Mouse (Mus musculus) limb, embryonic 11.5 days (tissue): ENCODE measurements at regions not wholly inside any gene's neighbourhood (a gene's known extent, or its start where the extent isn't known, plus 50 kb on each side); places are given as distances from the start of the nearest gene placed in this dataset.

ENCODE experiments used
- ATAC-seq: fragments of 200-750 bp; cut with Nextera tagmentation; 2 replicates; pipeline ENCODE4 v1.8.0; 2017; ENCODE audit warnings: low read depth; ENCODE audit not compliant: insufficient number of reproducible peaks, low FRiP score, low TSS enrichment
- DNase-seq: peaks from one replicate; pipeline ENCODE4 v3.0.0-alpha.2; 2015; ENCODE audit warnings: low spot score
- H3K27ac ChIP-seq: fragments of 300-500 bp; sonication (generic); replicated peaks from 2 replicates; pipeline ENCODE4 v1.5.1; 2014; ENCODE audit warnings: low read depth, mild to moderate bottlenecking, low read length
- H3K27me3 ChIP-seq: fragments of 300-500 bp; sonication (generic); 2 replicates; pipeline ENCODE4 v1.6.1; 2014; ENCODE audit warnings: mild to moderate bottlenecking, low read length, mixed read lengths; ENCODE audit not compliant: control insufficient read depth, insufficient read depth
- H3K36me3 ChIP-seq: fragments of 300-500 bp; sonication (generic); 2 replicates; pipeline ENCODE4 v1.6.1; 2014; ENCODE audit warnings: mild to moderate bottlenecking, low read length, moderate library complexity, mixed read lengths; ENCODE audit not compliant: control insufficient read depth, insufficient read depth
- H3K4me1 ChIP-seq: fragments of 300-500 bp; sonication (generic); 2 replicates; pipeline ENCODE4 v1.6.1; 2014; ENCODE audit warnings: low read length, mixed read lengths; ENCODE audit not compliant: control insufficient read depth, insufficient read depth
- H3K4me2 ChIP-seq: fragments of 300-500 bp; sonication (generic); 2 replicates; pipeline ENCODE4 v1.6.1; 2014; ENCODE audit warnings: low read depth, mild to moderate bottlenecking, moderate library complexity; ENCODE audit not compliant: severe bottlenecking
- H3K4me3 ChIP-seq: fragments of 300-500 bp; sonication (generic); 2 replicates; pipeline ENCODE4 v1.5.1; 2014; ENCODE audit warnings: low read depth, low read length
- H3K9ac ChIP-seq: fragments of 300-500 bp; sonication (generic); 2 replicates; pipeline ENCODE4 v1.6.1; 2014; ENCODE audit warnings: mild to moderate bottlenecking, low read length
- H3K9me3 ChIP-seq: fragments of 300-500 bp; sonication (generic); 2 replicates; pipeline ENCODE4 v1.6.1; 2016; ENCODE audit warnings: low read length; ENCODE audit not compliant: control insufficient read depth
- WGBS: fragments of 180-500 bp; shearing (Covaris S2); extraction: QIAGEN DNeasy Blood & Tissue Kit; methylation state at CpG from one replicate; pipeline ENCODE4 v1.1.7; 2014; 5-methylcytosine and 5-hydroxymethylcytosine counted together

- Histone ChIP-seq H3K27me3 (no peaks in the 10 kb centered on the region), H3K27ac (no peak overlapping the region), H3K4me2 (peak overlapping the region; percentile 12; the same call in 1 of the 2 replicates), H3K4me3 (no peak overlapping the region), H3K9me3 (no peaks in the 10 kb centered on the region), H3K9ac (no peak overlapping the region), H3K4me1 (peaks cover 30% of the 10 kb centered on the region), H3K36me3 (no peaks in the 10 kb centered on the region)
- 14% methylated on average over 11 of the region's 11 CpGs for WGBS
- ATAC-seq: no peak
- peak; percentile 32 for DNase-seq
These were observed 244.2 kb downstream of the Ndfip2 start for GRCm38 (mm10) chr14:105502633-105502975.

GRCm38 (mm10) chr14:105501792-105502632 lies 243.6 kb downstream of the Ndfip2 start:
- DNase-seq: peak; percentile 44
- no peak overlapping the region for H3K4me3 ChIP-seq
- 4% methylated on average over 21 of the region's 21 CpGs for WGBS
- no peak overlapping the region for H3K9ac ChIP-seq
- no peaks in the 10 kb centered on the region for H3K9me3 ChIP-seq
- H3K4me2 ChIP-seq: peak overlapping the region; percentile 15; the same call in 1 of the 2 replicates
- H3K27me3 ChIP-seq: no peaks in the 10 kb centered on the region
- H3K36me3 ChIP-seq: no peaks in the 10 kb centered on the region
- 0 out of 2 replicates have a peak, but pooled peaks have one; percentile 15 for ATAC-seq
- H3K27ac ChIP-seq: no peak overlapping the region
- peaks cover 30% of the 10 kb centered on the region for H3K4me1 ChIP-seq

- no peak overlapping the region for H3K27ac ChIP-seq
- H3K4me1 ChIP-seq: peaks cover 30% of the 10 kb centered on the region
- no peak for ATAC-seq
- no peaks in the 10 kb centered on the region for H3K36me3 ChIP-seq
- 2% methylated on average over 21 of the region's 21 CpGs for WGBS
- no peak overlapping the region for H3K9ac ChIP-seq
- peak; percentile 55 for DNase-seq
- H3K27me3 ChIP-seq: no peaks in the 10 kb centered on the region
- no peak overlapping the region for H3K4me3 ChIP-seq
- peak overlapping the region; percentile 15; the same call in 1 of the 2 replicates for H3K4me2 ChIP-seq
- no peaks in the 10 kb centered on the region for H3K9me3 ChIP-seq
These were observed 242.8 kb downstream of the Ndfip2 start for GRCm38 (mm10) chr14:105500966-105501741.

- no peak for ATAC-seq
- Histone ChIP-seq H3K4me1 (peaks cover 21% of the 10 kb centered on the region), H3K9me3 (no peaks in the 10 kb centered on the region), H3K27ac (no peak overlapping the region), H3K27me3 (no peaks in the 10 kb centered on the region), H3K9ac (no peak overlapping the region), H3K4me3 (no peak overlapping the region), H3K4me2 (no peak overlapping the region), H3K36me3 (no peaks in the 10 kb centered on the region)
- 31% methylated on average over 15 of the region's 15 CpGs for WGBS
- DNase-seq: peak; percentile 47
These were observed 241.0 kb downstream of the Ndfip2 start for GRCm38 (mm10) chr14:105499319-105499895.

GRCm38 (mm10) chr14:105498155-105498906 lies 240.0 kb downstream of the Ndfip2 start:
- no peak overlapping the region for H3K27ac ChIP-seq
- no peaks in the 10 kb centered on the region for H3K27me3 ChIP-seq
- H3K36me3 ChIP-seq: no peaks in the 10 kb centered on the region
- H3K4me3 ChIP-seq: no peak overlapping the region
- ATAC-seq (no peak), DNase-seq (no peak)
- peaks cover 21% of the 10 kb centered on the region for H3K4me1 ChIP-seq
- H3K9ac ChIP-seq: no peak overlapping the region
- H3K9me3 ChIP-seq: no peaks in the 10 kb centered on the region
- H3K4me2 ChIP-seq: no peak overlapping the region
- WGBS: 69% methylated on average over 10 of the region's 10 CpGs

- no peaks in the 10 kb centered on the region for H3K9me3 ChIP-seq
- ATAC-seq: no peak
- peak; percentile 34 for DNase-seq
- H3K4me3 ChIP-seq: no peak overlapping the region
- H3K27ac ChIP-seq: no peak overlapping the region
- H3K9ac ChIP-seq: no peak overlapping the region
- H3K27me3 ChIP-seq: no peaks in the 10 kb centered on the region
- 5% methylated on average over 2 of the region's 2 CpGs for WGBS
- no peaks in the 10 kb centered on the region for H3K36me3 ChIP-seq
- H3K4me1 ChIP-seq: peaks cover 3% of the 10 kb centered on the region; the same call in 1 of the 2 replicates
- H3K4me2 ChIP-seq: no peak overlapping the region
These were observed 236.8 kb downstream of the Ndfip2 start for GRCm38 (mm10) chr14:105495161-105495560.

- H3K4me3 ChIP-seq: no peak overlapping the region
- ATAC-seq: no peak
- no peaks in the 10 kb centered on the region for H3K36me3 ChIP-seq
These were observed 236.0 kb downstream of the Ndfip2 start for GRCm38 (mm10) chr14:105494415-105494814.

GRCm38 (mm10) chr14:105490158-105490557 lies 231.8 kb downstream of the Ndfip2 start:
- DNase-seq (peak; percentile 8), ATAC-seq (no peak)
- Histone ChIP-seq H3K4me1 (no peaks in the 10 kb centered on the region), H3K27me3 (no peaks in the 10 kb centered on the region), H3K9me3 (no peaks in the 10 kb centered on the region), H3K4me2 (no peak overlapping the region), H3K36me3 (no peaks in the 10 kb centered on the region), H3K9ac (no peak overlapping the region), H3K4me3 (no peak overlapping the region), H3K27ac (no peak overlapping the region)
- 58% methylated on average over 3 of the region's 3 CpGs for WGBS

More at GRCm38 (mm10) chr14:105494415-105494814, 236.0 kb downstream of the Ndfip2 start:
- H3K27ac ChIP-seq: no peak overlapping the region
- H3K27me3 ChIP-seq: no peaks in the 10 kb centered on the region
- WGBS: 86% methylated on average over 3 of the region's 3 CpGs
- no peak overlapping the region for H3K4me2 ChIP-seq
- no peaks in the 10 kb centered on the region for H3K9me3 ChIP-seq
- H3K9ac ChIP-seq: no peak overlapping the region
- DNase-seq: no peak
- H3K4me1 ChIP-seq: no peaks in the 10 kb centered on the region; the same call in 1 of the 2 replicates
